Mouse (Mus musculus): ENCODE results near the gene Lrrc27.

DNA sequence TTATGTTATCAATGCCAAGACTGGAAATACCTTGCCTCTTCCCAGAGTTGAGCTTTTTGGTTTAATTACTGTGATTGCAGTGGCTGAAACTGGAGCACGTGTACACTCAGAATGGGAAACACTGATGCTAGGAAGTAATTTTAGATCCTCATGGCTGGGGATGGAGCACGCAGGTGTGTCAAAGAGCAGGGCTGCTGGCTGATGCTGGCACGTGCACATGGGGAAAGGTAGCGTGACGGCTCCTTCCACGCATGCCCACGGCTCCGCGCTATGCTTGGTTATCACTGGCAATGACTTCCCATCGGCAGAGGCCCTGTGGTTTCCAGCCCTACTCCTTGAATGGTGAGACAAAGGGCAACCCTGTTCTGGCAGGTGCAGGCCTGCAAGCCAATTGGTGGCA is 63.4 kb downstream of the Lrrc27 start:
- TF ChIP-seq POLR2A (IDR thresholded peaks at IDR 0.05; ENCODE audit: borderline replicate concordance, control insufficient read depth, low read depth, low read length) (no peak), CTCF (IDR thresholded peaks at IDR 0.05; ENCODE audit: control insufficient read depth, insufficient read depth, low read length) (no peak)

Data from bone marrow, adult 2 months (tissue).